ENCODE assay signal across 8 mouse cellular contexts in the genomic region with DNA sequence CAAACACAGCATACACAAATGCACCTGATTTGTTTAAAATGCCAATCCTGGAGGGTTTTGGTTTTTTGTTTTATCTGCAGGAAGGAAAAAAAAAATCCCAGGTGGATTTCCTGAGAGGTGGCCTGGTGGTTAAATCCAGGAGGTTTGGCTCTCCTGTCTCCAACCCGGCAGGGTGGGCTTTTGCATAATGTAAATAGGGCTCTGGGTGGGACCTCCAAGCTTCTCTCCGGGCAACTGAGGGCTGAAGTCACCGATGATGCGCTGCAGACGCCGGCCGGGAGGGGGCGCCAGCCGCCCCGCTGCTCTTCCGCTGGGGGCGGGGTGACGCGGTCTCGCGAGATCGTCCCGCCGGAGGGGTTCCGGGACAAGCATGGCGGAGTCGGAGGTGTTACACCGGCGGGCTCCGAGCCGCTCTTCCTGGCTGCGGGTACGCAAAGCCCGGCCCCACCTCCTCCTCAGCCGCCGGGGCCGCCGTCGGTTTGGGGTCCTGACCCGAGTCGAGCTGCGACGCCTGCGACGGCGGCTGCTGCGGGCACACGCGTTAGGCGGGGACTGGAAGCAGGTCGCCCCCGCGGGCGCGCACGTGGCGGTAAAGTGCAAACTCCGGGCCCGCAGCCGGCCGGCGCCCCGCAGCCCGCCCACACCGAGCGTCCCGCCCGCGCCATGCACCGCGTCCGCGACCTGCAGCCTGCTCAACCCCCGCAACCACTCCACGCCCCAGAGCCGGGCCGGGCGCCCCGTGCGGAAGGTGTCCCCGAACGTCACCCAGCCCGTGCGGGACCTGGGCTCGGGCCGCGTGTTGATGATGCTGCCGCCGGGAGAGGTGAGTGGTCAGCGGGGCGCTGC. TPM values are rescaled to one million over a fixed set of nuclear protein-coding genes. Genes with fewer than 3 reads are reported as not detected.
DNase-seq lines count a peak whose midpoint lies in the region; ATAC-seq lines count a peak whose summit lies in the region.

Nol9 (plus strand) TSS at position 337 of the 846 bp plus-strand sequence.

- peaks cover 8% of the 10 kb centered on the region for H3K4me1 ChIP-seq in intestine, embryonic 14.5 days (replicated peaks; ENCODE audit: control insufficient read depth, insufficient read depth, low read length)

- peak; percentile 94 to 97 for DNase-seq in adrenal gland, adult (ENCODE audit: inconsistent age in 2 of 2, low spot score in 1 of 2)
- peak; percentile 93 for DNase-seq in embryo, embryonic 10.5 days (ENCODE audit: low spot score)
- peak; percentile 90 for DNase-seq in gastrocnemius, postnatal 25 days
- DNase-seq in intestine, embryonic 14.5 days (ENCODE audit: low spot score) = peak; percentile 98
- peak; percentile 90 to 93 for DNase-seq in left cerebral cortex, postnatal 14 days (ENCODE audit: low spot score in 2 of 2)
- DNase-seq in mesoderm, embryonic 11.5 days (ENCODE audit: low read depth, low spot score) = peak; percentile 95
- DNase-seq in right cerebral cortex, postnatal 36 days (ENCODE audit: low spot score in 2 of 2) = peak; percentile 83
- peak; percentile 90 for DNase-seq in yolk sac, embryonic 10.5 days (ENCODE audit: low spot score)

- H3K9me3 ChIP-seq in intestine, embryonic 14.5 days (ENCODE audit: control insufficient read depth, low read length) = no peaks in the 10 kb centered on the region

- peak within 1 kb of the TSS; percentile 97 for H3K4me2 ChIP-seq in intestine, embryonic 14.5 days (ENCODE audit: low read length)

- WGBS in intestine, embryonic 14.5 days = under 1% methylated on average over 70 of the region's 86 CpGs

- peak within 1 kb of the TSS; percentile 75 for H3K9ac ChIP-seq in intestine, embryonic 14.5 days (ENCODE audit: low read length)

- intact Hi-C loops in left cerebral cortex, postnatal 14 days (cut with DNase I) = loop anchor here (5.0 kb wide), 2 partner anchors 57 to 58 kb away; no protein-coding TSS in a partner anchor

- H3K4me3 ChIP-seq in intestine, embryonic 14.5 days (ENCODE audit: low read depth, low read length) = peak within 1 kb of the TSS; percentile 99

- H3K27ac ChIP-seq in intestine, embryonic 14.5 days (ENCODE audit: low read depth) = no peak within 1 kb of the TSS

- H3K36me3 ChIP-seq in intestine, embryonic 14.5 days (ENCODE audit: control insufficient read depth, insufficient read depth, low read length) = peaks cover 33% of the 10 kb centered on the region

- peak; percentile 88 for ATAC-seq in intestine, embryonic 14.5 days (replicated peaks; ENCODE audit: low FRiP score, low TSS enrichment, low read depth)

- no peaks in the 10 kb centered on the region for H3K27me3 ChIP-seq in intestine, embryonic 14.5 days (replicated peaks; ENCODE audit: control insufficient read depth, insufficient read depth, low read length)

RNA-seq across cellular contexts. Expression of gene Nol9, which starts in this region (rescaled TPM):
- 1 to 10 TPM; 9.6 TPM for total RNA-seq in gastrocnemius, postnatal 25 days (2021)
- polyA plus RNA-seq in intestine, embryonic 14.5 days (2014; fragmentation: Nextera tagmentation; extraction: Ambion mirVana) = 34.9 and 36.0 TPM in 2 replicates
- total RNA-seq in left cerebral cortex, postnatal 14 days (2021) = 10 to 100 TPM; 21.3 to 21.9 TPM
